Mouse (Mus musculus) megakaryocyte, embryonic 14.5 days (primary cell): Measurements from ENCODE around the gene Tmed10. TPM values are rescaled to one million over a fixed set of nuclear protein-coding genes. Genes with fewer than 3 reads are reported as not detected.

ENCODE experiments used
- H3K27me3 ChIP-seq: replicated peaks from 2 replicates; pipeline ENCODE3; 2012; ENCODE audit warnings: inconsistent platforms
- H3K36me3 ChIP-seq: replicated peaks from 2 replicates; pipeline ENCODE3; 2012; ENCODE audit warnings: low read length, inconsistent platforms, mixed read lengths
- H3K4me1 ChIP-seq: 2 replicates; pipeline ENCODE4 v1.6.1; 2012; ENCODE audit warnings: inconsistent platforms
- H3K4me3 ChIP-seq: replicated peaks from 2 replicates; pipeline ENCODE3; 2012; ENCODE audit warnings: moderate library complexity, mild to moderate bottlenecking, inconsistent platforms
- H3K9me3 ChIP-seq: 2 replicates; pipeline ENCODE4 v1.6.1; 2012; ENCODE audit warnings: inconsistent platforms
- FLI1 ChIP-seq: IDR thresholded peaks from 2 replicates; pipeline ENCODE4 v1.6.1; 2012; ENCODE audit warnings: low read length, inconsistent platforms, mixed read lengths
- GATA1 ChIP-seq: IDR thresholded peaks from 3 replicates; pipeline ENCODE4 v1.6.1; 2012; ENCODE audit warnings: mixed read lengths, low read length, inconsistent platforms, borderline replicate concordance
- polyA plus RNA-seq: library from polyadenylated mRNA; stranded (reverse); fragments of >175 nt; gene quantifications from 2 replicates; pipeline ENCODE4 v1.2.3, GENCODE M21; 2012; ENCODE audit warnings: low replicate concordance; ENCODE audit not compliant: insufficient read depth

Gene Tmed10
- polyA plus RNA-seq: 73.8 and 158 TPM in 2 replicates

DNA sequence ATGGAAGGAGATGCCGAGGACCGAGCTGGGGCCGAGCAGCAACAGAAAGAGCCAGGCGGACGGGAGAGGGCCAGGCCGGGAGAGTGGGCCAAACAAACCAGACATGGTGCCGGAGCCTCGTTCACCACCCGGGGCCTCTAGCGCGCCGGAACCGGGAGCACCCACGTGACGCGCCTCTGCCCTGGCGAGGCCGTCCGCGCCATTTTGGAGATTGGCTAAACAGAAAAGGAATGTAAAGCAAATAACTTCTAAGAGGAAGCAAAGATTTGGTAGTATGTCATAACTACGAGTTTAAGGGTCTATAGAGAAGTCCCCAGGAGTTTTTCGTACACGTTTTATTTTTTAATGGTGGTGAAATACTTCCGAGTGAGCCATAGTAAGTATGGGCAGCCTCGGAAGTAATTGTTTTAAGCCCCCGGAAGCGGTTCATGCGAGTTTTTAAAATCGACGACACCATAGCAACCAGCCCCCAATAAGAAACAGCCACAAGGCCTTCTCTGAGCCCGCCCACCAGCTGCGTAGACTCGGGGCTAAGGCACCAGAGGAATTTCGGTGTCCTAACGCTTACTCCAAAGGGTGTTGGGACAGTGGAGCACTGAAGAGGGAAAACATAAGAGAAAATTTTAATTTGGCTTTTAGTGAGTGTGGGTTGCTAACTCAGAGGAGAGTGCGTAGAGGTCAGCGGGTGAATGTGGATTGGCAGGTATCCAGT, at the start of gene Tmed10:
Tmed10 (minus strand) TSS at position 287 of the 712 bp plus-strand sequence.
- H3K4me3 ChIP-seq: peak within 1 kb of the TSS; percentile 94
- no peaks in the 10 kb centered on the region for H3K27me3 ChIP-seq
- H3K9me3 ChIP-seq: no peaks in the 10 kb centered on the region
- peaks cover 3% of the 10 kb centered on the region for H3K36me3 ChIP-seq
- H3K4me1 ChIP-seq: peaks cover 44% of the 10 kb centered on the region
- TF ChIP-seq FLI1 (no peak), GATA1 (no peak)

DNA sequence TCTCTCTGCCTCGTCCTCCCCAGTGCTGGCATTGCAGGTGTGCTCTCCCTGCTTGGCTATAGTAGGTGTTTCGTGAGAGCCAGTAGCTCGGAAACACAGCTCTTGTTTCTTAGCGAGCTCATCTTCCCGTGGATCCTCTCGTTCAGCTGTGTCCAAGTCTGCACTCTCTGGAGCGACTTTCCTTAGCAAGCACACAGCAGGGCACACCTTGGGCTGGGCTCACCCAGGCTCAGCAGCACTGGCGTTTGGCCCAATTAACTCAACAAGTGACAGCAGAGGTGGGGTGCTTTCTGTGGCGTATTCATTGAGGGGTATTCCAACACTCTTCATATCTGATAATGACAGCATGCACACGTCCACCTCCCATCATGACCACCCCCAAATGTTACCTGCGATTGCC, 48.6 kb upstream of the Tmed10 start:
- H3K4me1 ChIP-seq: peaks cover 37% of the 10 kb centered on the region
- H3K27me3 ChIP-seq: peaks cover 53% of the 10 kb centered on the region
- TF ChIP-seq GATA1 (no peak), FLI1 (no peak)
- H3K4me3 ChIP-seq: no peak overlapping the region
- no peaks in the 10 kb centered on the region for H3K9me3 ChIP-seq
- no peaks in the 10 kb centered on the region for H3K36me3 ChIP-seq

DNA sequence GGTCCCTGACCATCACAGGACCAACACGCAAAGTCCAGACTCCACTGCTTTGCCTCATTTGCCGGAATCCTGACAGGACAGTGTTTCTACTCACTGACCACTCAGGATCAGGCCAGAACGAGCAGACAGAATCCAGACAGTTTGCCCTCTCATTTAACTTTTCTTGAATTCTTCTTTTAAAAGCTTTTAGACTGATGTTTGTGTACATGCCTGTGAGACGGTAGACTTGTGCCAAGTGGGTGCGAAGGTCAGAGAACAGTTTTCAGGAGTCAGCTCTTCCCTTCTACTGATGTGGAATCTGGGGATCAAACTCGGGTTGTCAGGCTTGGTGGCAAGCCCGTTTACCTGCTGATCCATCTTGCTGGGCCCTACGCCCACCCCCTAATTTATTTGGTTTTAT, 47.9 kb upstream of the Tmed10 start:
- no peaks in the 10 kb centered on the region for H3K36me3 ChIP-seq
- H3K4me3 ChIP-seq: no peak overlapping the region
- H3K9me3 ChIP-seq: no peaks in the 10 kb centered on the region
- H3K27me3 ChIP-seq: peaks cover 53% of the 10 kb centered on the region
- TF ChIP-seq GATA1: no peak
- no peak for TF ChIP-seq FLI1
- peaks cover 41% of the 10 kb centered on the region for H3K4me1 ChIP-seq

DNA sequence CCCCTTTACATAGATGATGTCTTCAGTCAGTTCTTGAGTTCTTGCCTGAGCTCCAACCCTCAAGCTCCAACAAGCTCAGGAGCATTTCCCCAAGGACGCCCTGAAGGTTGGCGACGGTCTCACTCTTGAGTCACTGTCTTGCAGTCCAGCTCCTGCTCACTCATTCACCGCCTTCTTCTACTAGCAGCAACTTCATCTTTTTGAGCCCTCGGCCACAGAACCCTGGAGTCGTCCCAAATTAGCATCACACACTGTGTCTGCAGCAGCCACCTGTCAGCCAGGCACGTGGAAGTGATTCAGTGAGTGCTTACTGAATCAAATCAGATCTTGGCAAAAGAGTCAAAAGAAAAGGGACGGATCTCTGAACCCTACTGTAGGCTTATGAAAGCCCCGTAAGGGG, 46.3 kb upstream of the Tmed10 start:
- Histone ChIP-seq H3K4me1 (peaks cover 44% of the 10 kb centered on the region), H3K36me3 (no peaks in the 10 kb centered on the region), H3K4me3 (no peak overlapping the region), H3K9me3 (no peaks in the 10 kb centered on the region), H3K27me3 (peaks cover 52% of the 10 kb centered on the region)
- no peak for TF ChIP-seq FLI1
- no peak for TF ChIP-seq GATA1

DNA sequence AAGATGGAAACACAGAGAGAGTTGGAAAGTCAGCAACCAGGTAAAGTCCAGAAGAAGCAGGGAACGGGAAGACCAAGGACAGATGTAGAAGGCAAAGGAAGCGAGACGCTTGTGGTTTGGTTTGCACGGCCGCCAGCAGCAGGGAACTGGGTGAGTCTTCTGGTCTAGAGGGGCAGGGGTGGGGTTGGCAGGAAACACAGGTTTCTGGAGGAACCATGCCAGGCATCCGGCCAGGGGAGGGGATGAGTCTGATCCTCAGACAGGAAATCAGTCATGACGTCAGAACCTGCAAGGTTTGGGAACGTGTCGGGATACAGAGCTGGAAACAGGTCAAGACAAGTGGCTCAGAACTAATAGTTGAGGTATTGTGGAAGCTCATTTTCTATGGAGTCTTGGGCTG, 43.2 kb upstream of the Tmed10 start:
- no peak overlapping the region for H3K4me3 ChIP-seq
- peaks cover 17% of the 10 kb centered on the region for H3K4me1 ChIP-seq
- no peak for TF ChIP-seq GATA1
- TF ChIP-seq FLI1: no peak
- H3K36me3 ChIP-seq: peaks cover 5% of the 10 kb centered on the region
- H3K27me3 ChIP-seq: peaks cover 36% of the 10 kb centered on the region
- peaks cover 7% of the 10 kb centered on the region for H3K9me3 ChIP-seq

DNA sequence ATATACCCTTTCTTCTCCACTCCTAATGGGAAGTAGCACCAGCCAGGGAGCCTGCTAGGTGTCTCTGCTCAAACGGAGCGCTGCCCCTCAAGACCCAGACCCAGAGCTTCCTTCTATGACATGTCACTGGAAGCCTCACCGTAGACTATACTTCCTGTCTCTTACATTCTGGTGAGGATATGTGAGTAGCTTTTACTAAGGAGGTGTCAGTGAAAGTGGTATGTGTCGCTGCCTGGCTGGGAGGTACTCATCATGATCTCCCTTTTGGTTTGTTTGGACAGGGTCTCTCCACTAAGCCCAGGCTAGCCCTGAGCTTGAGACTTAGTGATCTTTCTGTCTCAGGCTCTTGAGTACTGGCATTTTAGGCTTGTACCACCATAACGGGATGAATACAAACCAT, 41.7 kb upstream of the Tmed10 start:
- Histone ChIP-seq H3K4me1 (peaks cover 17% of the 10 kb centered on the region), H3K36me3 (peaks cover 5% of the 10 kb centered on the region), H3K9me3 (peaks cover 13% of the 10 kb centered on the region), H3K27me3 (peaks cover 29% of the 10 kb centered on the region), H3K4me3 (no peak overlapping the region)
- TF ChIP-seq GATA1: no peak
- no peak for TF ChIP-seq FLI1

DNA sequence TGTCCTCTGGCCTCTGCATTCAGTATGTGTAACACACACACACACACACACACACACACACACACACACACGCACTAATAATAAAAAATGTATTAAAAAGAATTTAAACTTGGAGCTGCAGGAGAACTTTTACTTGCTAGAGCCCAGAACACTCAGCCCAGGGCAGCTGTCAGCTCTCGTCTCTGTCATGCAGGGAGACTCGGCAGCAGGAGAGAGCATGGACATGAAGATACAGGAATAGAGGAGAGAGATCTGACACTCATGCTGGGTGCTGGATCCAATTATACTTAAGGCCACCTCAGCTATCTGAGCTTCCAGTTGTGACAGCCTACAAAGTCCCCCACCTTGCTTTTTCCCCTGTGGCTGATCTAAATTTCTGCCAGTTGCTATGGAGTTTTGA, 41.2 kb upstream of the Tmed10 start:
- H3K4me1 ChIP-seq: peaks cover 17% of the 10 kb centered on the region
- no peak overlapping the region for H3K4me3 ChIP-seq
- peaks cover 25% of the 10 kb centered on the region for H3K27me3 ChIP-seq
- peaks cover 16% of the 10 kb centered on the region for H3K9me3 ChIP-seq
- no peak for TF ChIP-seq FLI1
- no peak for TF ChIP-seq GATA1
- peaks cover 5% of the 10 kb centered on the region for H3K36me3 ChIP-seq

DNA sequence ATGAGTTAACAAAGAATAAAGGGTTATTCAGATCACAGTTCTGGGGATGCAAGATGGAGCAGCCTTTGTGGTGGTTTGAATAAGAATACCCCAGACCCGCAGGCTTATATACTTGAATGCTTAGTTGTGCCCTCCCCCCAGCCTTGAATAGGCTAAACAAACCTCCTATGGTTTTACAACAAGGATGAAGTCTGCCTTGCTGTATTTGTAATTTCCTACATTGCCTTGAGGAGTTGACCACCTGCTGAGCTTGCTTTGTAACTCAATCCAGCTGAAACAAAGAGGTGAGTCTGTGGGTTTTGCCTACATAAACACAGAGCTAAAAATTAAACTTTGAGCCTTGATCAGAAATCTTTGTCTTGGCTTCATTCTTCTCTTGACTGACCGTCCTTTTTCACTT, 36.5 kb upstream of the Tmed10 start:
- Histone ChIP-seq H3K36me3 (peaks cover 5% of the 10 kb centered on the region), H3K4me3 (no peak overlapping the region), H3K4me1 (peaks cover under 1% of the 10 kb centered on the region; the same call in 1 of the 2 replicates), H3K9me3 (peaks cover 25% of the 10 kb centered on the region), H3K27me3 (peaks cover 9% of the 10 kb centered on the region)
- TF ChIP-seq GATA1 (no peak), FLI1 (no peak)

DNA sequence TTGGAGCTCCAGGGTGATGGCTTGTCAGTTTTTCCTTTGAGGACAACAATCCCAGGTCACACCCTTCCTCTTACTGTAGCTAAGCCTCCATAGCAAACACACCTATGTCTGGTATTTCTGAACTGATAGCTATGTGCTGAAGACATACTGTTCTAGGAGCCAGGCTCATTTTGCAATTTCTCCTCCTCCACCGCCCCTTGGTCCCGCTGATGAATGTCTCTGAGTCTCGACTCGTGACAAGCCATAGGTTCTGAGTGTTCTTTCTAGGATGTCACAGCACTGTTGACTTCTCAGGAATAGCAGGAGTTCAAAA, 23.3 kb upstream of the Tmed10 start:
- TF ChIP-seq GATA1 (no peak), FLI1 (no peak)
- Histone ChIP-seq H3K4me3 (no peak overlapping the region), H3K4me1 (no peaks in the 10 kb centered on the region; the same call in 1 of the 2 replicates), H3K36me3 (no peaks in the 10 kb centered on the region), H3K9me3 (no peaks in the 10 kb centered on the region), H3K27me3 (peaks cover 41% of the 10 kb centered on the region)

DNA sequence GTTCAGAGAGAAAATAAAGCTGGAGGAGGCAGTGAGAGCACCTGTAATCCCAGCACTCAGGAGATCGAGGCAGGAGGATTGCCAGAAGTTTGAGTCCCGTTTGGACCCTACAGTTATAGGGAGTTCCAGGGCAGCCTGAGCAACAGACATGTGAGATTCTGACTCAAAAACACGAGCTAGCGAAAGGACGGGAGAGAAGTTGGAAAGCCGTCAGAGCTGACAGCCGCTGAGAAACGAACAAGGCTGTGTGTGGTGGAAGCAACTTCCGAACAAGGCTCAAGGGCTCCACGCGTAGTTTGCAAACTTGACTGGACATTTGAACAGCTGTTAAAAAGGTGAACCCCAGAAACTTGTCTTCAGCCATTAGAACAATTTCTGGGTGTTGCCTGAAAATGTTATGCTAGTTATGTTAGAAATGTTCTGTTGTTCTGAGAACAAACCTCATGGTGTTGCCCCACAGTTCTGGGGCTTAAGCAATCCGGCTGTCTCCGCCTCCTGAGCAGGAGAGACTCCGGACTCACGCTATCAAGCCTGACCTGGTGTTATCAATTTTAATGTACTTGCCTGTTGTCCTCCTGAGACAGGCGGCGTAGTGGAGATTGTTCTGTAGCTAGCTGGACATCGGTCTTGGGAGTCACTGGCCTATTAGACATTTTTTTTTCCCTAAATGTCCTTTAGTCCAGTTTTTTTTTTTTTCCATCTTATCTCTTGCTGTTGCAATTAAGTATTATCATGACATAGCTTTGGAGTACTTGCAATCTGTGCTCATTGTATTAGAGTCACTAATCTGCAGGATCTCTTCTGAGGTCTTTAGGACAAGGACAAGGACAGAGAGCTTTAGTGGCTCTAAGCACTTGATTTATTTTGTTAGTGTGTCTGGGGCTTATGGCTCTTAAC, 22.7 kb upstream of the Tmed10 start:
- no peak overlapping the region for H3K4me3 ChIP-seq
- TF ChIP-seq GATA1: no peak
- TF ChIP-seq FLI1: no peak
- peaks cover 45% of the 10 kb centered on the region for H3K27me3 ChIP-seq

More for the DNA sequence above, 22.7 kb upstream of the Tmed10 start:
- Histone ChIP-seq H3K9me3 (no peaks in the 10 kb centered on the region), H3K36me3 (no peaks in the 10 kb centered on the region), H3K4me1 (no peaks in the 10 kb centered on the region; the same call in 1 of the 2 replicates)
